Mouse (Mus musculus): ENCODE data around the gene Crat. TPM values are rescaled to one million over a fixed set of nuclear protein-coding genes. Genes with fewer than 3 reads are reported as not detected.

The Crat gene
- polyA plus RNA-seq, 1 experiment from 2014 or later: 26.8 TPM

GRCm38 (mm10) chr2:30415936-30416648, 479 bp upstream of the Crat start, which contains the start of gene Ptpa:
Gene Ptpa (plus strand): TSS chr2:30416039.
- Histone ChIP-seq H3K27ac (replicated peaks) (peak within 1 kb of the TSS; percentile 98), H3K4me1 (peaks cover 59% of the 10 kb centered on the region), H3K4me2 (peak within 1 kb of the TSS; percentile 62), H3K9me3 (replicated peaks) (no peaks in the 10 kb centered on the region), H3K36me3 (peaks cover 18% of the 10 kb centered on the region), H3K27me3 (replicated peaks) (no peaks in the 10 kb centered on the region), H3K4me3 (replicated peaks) (peak within 1 kb of the TSS; percentile 91), H3K9ac (replicated peaks) (peak within 1 kb of the TSS; percentile 88)
- WGBS: under 1% methylated on average over 60 of the region's 67 CpGs
- ATAC-seq (ENCODE audit: low FRiP score): peak; percentile 94

- H3K27ac ChIP-seq (replicated peaks): peak overlapping the region; percentile 98
These were observed 932 bp downstream of the Crat start for GRCm38 (mm10) chr2:30414681-30415080.

GRCm38 (mm10) chr2:30414101-30414500, 1.5 kb downstream of the Crat start:
- Histone ChIP-seq H3K4me1 (peaks cover 53% of the 10 kb centered on the region), H3K9me3 (replicated peaks) (no peaks in the 10 kb centered on the region), H3K27me3 (replicated peaks) (no peaks in the 10 kb centered on the region), H3K4me3 (replicated peaks) (peak overlapping the region; percentile 91), H3K4me2 (peak overlapping the region; percentile 62), H3K36me3 (peaks cover 33% of the 10 kb centered on the region), H3K9ac (replicated peaks) (peak overlapping the region; percentile 88; the same call in 1 of the 2 replicates), H3K27ac (replicated peaks) (no peak overlapping the region)
- no peak for ATAC-seq (ENCODE audit: low FRiP score)
- WGBS: 89% methylated on average over 4 of the region's 4 CpGs

More at GRCm38 (mm10) chr2:30414681-30415080, 932 bp downstream of the Crat start:
- 41% methylated on average over 5 of the region's 5 CpGs for WGBS
- Histone ChIP-seq H3K9me3 (replicated peaks) (no peaks in the 10 kb centered on the region), H3K4me1 (peaks cover 58% of the 10 kb centered on the region), H3K36me3 (peaks cover 29% of the 10 kb centered on the region), H3K4me3 (replicated peaks) (peak overlapping the region; percentile 91), H3K4me2 (peak overlapping the region; percentile 62), H3K27me3 (replicated peaks) (no peaks in the 10 kb centered on the region), H3K9ac (replicated peaks) (peak overlapping the region; percentile 88)
- no peak; the same call in 1 of the 2 replicates for ATAC-seq (ENCODE audit: low FRiP score)

DNA sequence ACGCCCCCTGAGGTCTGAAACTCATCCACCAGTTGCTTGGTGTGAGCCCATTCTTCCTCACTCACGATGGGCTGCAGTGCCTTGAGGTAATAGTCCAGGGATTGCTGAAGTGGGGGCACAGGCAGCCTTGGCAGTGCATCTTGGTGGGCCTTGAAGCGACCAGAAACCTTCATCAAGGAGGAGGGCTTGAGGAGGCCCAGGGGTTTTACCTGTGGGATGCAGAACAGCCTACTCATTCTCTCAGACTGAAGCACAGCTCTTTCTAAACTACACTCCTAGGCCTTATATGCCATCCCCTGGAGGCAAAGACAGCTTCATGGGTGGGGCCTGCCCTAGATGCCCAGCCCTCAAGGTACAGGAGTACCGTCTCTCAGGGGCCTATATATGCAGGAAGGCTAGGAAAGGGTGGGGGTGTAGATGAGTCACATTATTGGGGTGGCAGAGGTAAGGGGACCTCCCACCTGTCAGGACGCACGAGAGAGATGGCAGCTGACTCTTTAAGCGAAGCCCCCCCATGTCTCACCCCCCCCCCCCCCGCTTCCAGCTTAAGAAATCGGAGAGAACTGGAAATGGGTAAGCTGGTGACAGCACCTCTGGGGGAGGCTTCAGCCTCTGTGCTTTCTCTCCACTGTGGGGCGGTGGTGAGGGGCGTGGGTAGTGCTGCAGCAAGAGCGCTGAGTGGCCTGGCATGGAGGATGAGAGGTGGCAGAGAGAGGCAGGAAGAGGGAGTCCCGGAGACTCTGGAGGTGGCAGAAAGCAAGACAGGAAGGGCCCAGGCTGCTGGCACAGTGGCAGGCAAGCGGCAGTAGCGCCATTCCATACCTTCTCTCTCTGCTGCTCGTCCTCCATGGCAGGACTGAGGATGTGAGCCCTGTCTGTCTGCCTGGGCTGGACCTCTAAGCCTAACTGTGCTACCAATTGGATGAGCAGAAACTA, 2.3 kb downstream of the Crat start:
- Histone ChIP-seq H3K4me2 (peak overlapping the region; percentile 62), H3K9ac (replicated peaks) (0 out of 2 replicates have a peak overlapping the region, but pooled peaks have one; percentile 88)
- WGBS: 84% methylated on average over 16 of the region's 16 CpGs

DNA sequence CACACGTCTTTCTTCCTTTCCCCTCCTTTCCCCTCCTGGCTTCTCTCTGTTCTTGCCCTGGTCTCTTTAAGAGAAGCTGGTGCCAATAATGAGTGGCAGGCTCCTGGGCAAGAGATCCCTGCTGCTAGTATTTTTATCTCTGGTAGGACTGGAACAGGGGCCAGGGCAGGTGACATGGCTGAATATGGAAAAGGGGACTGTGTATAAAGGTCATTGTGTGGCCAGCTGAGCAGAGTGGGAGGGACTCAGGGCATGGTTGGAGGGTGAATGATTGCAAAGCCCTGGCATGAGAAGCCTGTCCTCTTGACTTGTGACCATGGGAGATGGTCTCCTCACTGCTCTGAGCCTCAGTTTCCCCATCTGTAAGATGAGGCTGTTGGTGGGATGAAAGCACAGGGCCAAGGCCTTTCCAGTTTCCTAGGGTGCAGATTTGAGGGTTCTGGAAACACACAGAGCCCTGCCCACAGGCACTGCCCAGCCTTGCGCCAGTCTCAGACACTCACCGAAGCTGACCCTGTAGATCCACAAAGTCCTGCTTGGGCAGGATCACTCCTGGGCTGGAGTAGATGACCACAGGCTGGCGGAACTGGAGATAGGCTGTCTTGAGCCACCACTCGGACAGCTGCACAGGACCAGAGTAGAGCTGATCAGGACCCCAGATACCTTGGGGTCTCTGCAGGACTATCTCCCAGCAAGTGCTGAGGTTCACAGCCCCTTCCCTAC, 6.0 kb downstream of the Crat start:
- Histone ChIP-seq H3K27me3 (replicated peaks) (no peaks in the 10 kb centered on the region), H3K4me2 (no peak overlapping the region), H3K4me1 (peaks cover 23% of the 10 kb centered on the region), H3K9me3 (replicated peaks) (no peaks in the 10 kb centered on the region), H3K4me3 (replicated peaks) (no peak overlapping the region), H3K27ac (replicated peaks) (no peak overlapping the region), H3K9ac (replicated peaks) (no peak overlapping the region), H3K36me3 (peaks cover 75% of the 10 kb centered on the region)
- 94% methylated on average over 5 of the region's 5 CpGs for WGBS
- no peak for ATAC-seq (ENCODE audit: low FRiP score)

More for the DNA sequence above, 2.3 kb downstream of the Crat start:
- no peak overlapping the region for H3K4me3 ChIP-seq (replicated peaks)
- H3K27me3 ChIP-seq (replicated peaks): no peaks in the 10 kb centered on the region
- peaks cover 45% of the 10 kb centered on the region for H3K4me1 ChIP-seq
- no peak overlapping the region for H3K27ac ChIP-seq (replicated peaks)
- ATAC-seq (ENCODE audit: low FRiP score): no peak
- no peaks in the 10 kb centered on the region for H3K9me3 ChIP-seq (replicated peaks)
- peaks cover 41% of the 10 kb centered on the region for H3K36me3 ChIP-seq

DNA sequence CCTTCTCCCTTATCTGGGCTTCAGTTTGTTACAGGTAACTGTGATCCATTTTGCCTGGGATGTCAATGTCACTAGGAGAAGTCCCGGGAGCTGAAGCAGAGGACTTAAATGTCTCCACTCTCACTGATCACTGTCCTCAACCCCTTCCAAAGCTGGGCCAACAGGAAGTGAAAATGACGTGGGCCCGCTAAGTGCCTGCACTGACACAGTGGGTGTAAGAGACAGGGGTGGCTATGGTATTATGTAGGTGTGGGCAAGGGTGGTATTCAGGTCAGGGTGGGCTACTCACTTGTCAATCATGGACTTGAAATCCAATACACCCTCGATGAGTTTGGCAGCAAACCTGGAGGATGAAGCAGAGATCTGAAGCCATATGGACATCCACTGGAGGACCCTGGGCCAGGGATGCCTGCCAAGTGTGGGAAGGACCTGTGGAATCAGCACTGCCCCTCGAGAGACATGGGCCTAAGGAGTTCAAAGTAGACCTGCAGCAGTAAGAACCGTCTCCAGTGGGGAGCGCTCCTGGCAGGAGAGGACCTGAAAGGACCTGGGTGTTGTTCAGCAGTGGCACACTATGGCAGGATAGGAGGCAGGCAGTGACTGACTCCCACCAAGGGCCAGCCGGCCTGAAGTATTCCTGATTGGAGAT, 7.0 kb downstream of the Crat start:
- H3K4me2 ChIP-seq: no peak overlapping the region
- H3K9me3 ChIP-seq (replicated peaks): no peaks in the 10 kb centered on the region
- ATAC-seq (ENCODE audit: low FRiP score): no peak
- H3K27ac ChIP-seq (replicated peaks): no peak overlapping the region
- WGBS: 92% methylated on average over 8 of the region's 8 CpGs
- H3K27me3 ChIP-seq (replicated peaks): no peaks in the 10 kb centered on the region
- H3K4me1 ChIP-seq: peaks cover 12% of the 10 kb centered on the region
- H3K36me3 ChIP-seq: peaks cover 83% of the 10 kb centered on the region
- H3K9ac ChIP-seq (replicated peaks): no peak overlapping the region
- no peak overlapping the region for H3K4me3 ChIP-seq (replicated peaks)

DNA sequence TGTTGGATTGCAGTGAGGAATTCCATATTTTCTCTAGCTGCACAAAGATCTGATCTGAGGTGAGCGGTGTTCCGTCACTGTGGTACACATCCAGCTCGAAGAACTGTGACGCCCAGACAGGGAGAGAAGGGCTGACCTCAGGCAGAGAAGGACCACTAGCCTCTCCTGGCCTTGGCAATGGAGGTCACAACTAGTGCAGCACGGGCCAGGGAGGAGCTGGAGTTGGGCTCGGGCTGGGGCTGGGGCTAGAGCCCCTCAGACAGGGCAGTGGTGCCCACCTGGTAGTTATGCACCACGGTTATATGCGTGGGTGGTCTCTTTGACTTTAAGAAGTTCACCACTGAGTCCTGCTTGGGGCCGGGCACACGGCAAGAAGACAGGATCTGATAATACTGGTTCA, 7.8 kb downstream of the Crat start:
- Histone ChIP-seq H3K27me3 (replicated peaks) (no peaks in the 10 kb centered on the region), H3K36me3 (peaks cover 87% of the 10 kb centered on the region), H3K9me3 (replicated peaks) (no peaks in the 10 kb centered on the region), H3K27ac (replicated peaks) (no peak overlapping the region), H3K4me1 (peaks cover 4% of the 10 kb centered on the region), H3K4me2 (no peak overlapping the region), H3K9ac (replicated peaks) (no peak overlapping the region), H3K4me3 (replicated peaks) (no peak overlapping the region)
- 96% methylated on average over 10 of the region's 10 CpGs for WGBS
- no peak for ATAC-seq (ENCODE audit: low FRiP score)

DNA sequence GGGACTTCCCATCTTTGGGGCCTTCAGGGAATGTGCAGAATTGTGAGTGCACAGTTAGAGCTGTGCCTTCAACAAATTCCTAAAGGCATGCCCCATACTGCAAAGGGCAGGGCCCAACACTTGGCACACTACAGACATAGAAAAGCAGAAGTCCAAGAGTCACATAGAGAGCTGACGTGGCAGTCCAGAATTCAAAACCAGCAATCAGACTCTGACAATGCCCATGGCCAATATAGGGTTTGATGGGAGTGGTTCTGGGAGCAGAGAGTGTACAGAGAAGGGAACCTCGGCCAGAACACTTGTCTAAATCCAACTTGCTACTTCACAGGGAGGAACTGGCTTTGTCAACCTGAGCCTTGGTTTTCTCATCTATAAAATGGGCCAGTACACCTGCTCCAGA, 8.4 kb downstream of the Crat start:
- Histone ChIP-seq H3K27ac (replicated peaks) (no peak overlapping the region), H3K4me3 (replicated peaks) (no peak overlapping the region), H3K9ac (replicated peaks) (no peak overlapping the region), H3K4me2 (no peak overlapping the region), H3K36me3 (peaks cover 87% of the 10 kb centered on the region), H3K9me3 (replicated peaks) (no peaks in the 10 kb centered on the region), H3K27me3 (replicated peaks) (no peaks in the 10 kb centered on the region), H3K4me1 (no peaks in the 10 kb centered on the region)
- WGBS: 93% methylated on average over 2 of the region's 2 CpGs
- ATAC-seq (ENCODE audit: low FRiP score): no peak

GRCm38 (mm10) chr2:30403870-30404269, 11.7 kb downstream of the Crat start:
- peaks cover 14% of the 10 kb centered on the region for H3K4me1 ChIP-seq
- WGBS: 95% methylated on average over 1 of the region's 1 CpGs
- no peak overlapping the region for H3K9ac ChIP-seq (replicated peaks)
- H3K36me3 ChIP-seq: peaks cover 89% of the 10 kb centered on the region
- H3K27me3 ChIP-seq (replicated peaks): no peaks in the 10 kb centered on the region
- H3K4me3 ChIP-seq (replicated peaks): no peak overlapping the region
- H3K27ac ChIP-seq (replicated peaks): no peak overlapping the region
- no peaks in the 10 kb centered on the region for H3K9me3 ChIP-seq (replicated peaks)
- ATAC-seq (ENCODE audit: low FRiP score): no peak
- H3K4me2 ChIP-seq: no peak overlapping the region

DNA sequence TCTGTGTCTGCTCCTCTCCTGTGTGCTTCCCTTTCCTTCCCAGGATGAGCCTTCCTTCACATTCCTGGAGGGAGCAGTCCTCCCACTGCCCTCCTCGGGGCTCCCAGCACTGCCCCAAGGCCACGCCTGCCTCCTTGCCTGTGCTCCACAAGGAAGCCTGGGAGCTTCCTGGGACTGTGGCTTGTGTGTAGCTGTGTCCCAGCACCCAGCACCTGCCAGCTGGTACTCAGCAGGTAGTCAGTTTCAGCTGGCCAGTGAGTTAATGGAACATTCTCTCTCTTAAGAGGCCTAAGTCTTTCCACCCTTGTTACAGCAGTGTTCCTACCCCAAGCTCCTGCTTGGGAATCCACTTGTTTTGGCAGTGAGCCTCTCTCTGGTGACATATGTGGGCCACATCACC, 12.8 kb downstream of the Crat start:
- Histone ChIP-seq H3K9ac (replicated peaks) (no peak overlapping the region), H3K9me3 (replicated peaks) (no peaks in the 10 kb centered on the region), H3K4me1 (peaks cover 17% of the 10 kb centered on the region), H3K4me3 (replicated peaks) (no peak overlapping the region), H3K36me3 (peaks cover 89% of the 10 kb centered on the region), H3K27me3 (replicated peaks) (no peaks in the 10 kb centered on the region), H3K27ac (replicated peaks) (no peak overlapping the region), H3K4me2 (no peak overlapping the region)
- no peak for ATAC-seq (ENCODE audit: low FRiP score)
- WGBS: 72% methylated on average over 2 of the region's 2 CpGs

GRCm38 (mm10) chr2:30402351-30402826, 13.2 kb downstream of the Crat start:
- Histone ChIP-seq H3K9ac (replicated peaks) (no peak overlapping the region), H3K36me3 (peaks cover 90% of the 10 kb centered on the region), H3K9me3 (replicated peaks) (no peaks in the 10 kb centered on the region), H3K27me3 (replicated peaks) (no peaks in the 10 kb centered on the region), H3K4me2 (no peak overlapping the region), H3K4me1 (peaks cover 17% of the 10 kb centered on the region), H3K4me3 (replicated peaks) (no peak overlapping the region), H3K27ac (replicated peaks) (no peak overlapping the region)
- no peak for ATAC-seq (ENCODE audit: low FRiP score)
- WGBS: 91% methylated on average over 9 of the region's 9 CpGs
